Comparison of ENCODE assay signal across 25 mouse cellular contexts in genomic region chr8:91496936-91497335, GRCm38 (mm10).
A peak's percentile ranks its signal among the peaks of the same experiment; 100 is the strongest.
DNase-seq lines count a peak whose midpoint lies in the region; ATAC-seq and TF ChIP-seq lines count a peak whose summit lies in the region.
"Had no signal": no experiment of that assay in that cellular context is flagged by ENCODE, and none has a peak within 500 bp of the region (broad histone marks: within the 10 kb centered on the region; RNA-seq: fewer than 3 reads in every experiment).

No protein-coding gene starts in this region.

- H3K9me3 ChIP-seq in heart, embryonic 13.5 days = no peaks in the 10 kb centered on the region
- H3K9me3 ChIP-seq in G1E (replicated peaks) = no peaks in the 10 kb centered on the region
- no peaks in the 10 kb centered on the region for H3K9me3 ChIP-seq in MEL (replicated peaks; ENCODE audit: insufficient read depth, low read length)

- no peak for TF ChIP-seq POLR2A in MEL (IDR thresholded peaks at IDR 0.05; ENCODE audit: control insufficient read depth in 1 of 2, insufficient read depth in 1 of 2, low read depth in 1 of 2, low read length in 2 of 2, poor library complexity in 1 of 2)

- WGBS in heart, embryonic 13.5 days = 17% methylated on average over 7 of the region's 7 CpGs

- no peak for DNase-seq in heart, adult 18-20 months
- DNase-seq in 416B (ENCODE audit: low read depth) (peak; percentile 11), G1E (ENCODE audit: low spot score) (no peak), MEL (ENCODE audit: low read depth, low spot score) (no peak)
- no peak for DNase-seq in thymus, adult 18-20 months
- no peak for DNase-seq in gastrocnemius, postnatal 10 days
- no peak for DNase-seq in Muller cell, postnatal 12 days (ENCODE audit: inconsistent ontology term)
- DNase-seq: adrenal gland, adult 2 months; adrenal gland, adult 8-10 months; adrenal gland, postnatal 10 days; adrenal gland, postnatal 14 days; adrenal gland, postnatal 25 days; adrenal gland, postnatal 36 days; B cell, adult 2 months; cerebellum, adult 11 months; cerebellum, adult 11-12 months; cerebellum, adult 18-20 months; cerebellum, adult 2 months; cerebellum, adult 8-10 months; cerebellum, adult 9-10 months had no signal

- 0 out of 2 replicates have a peak overlapping the region, but pooled peaks have one; percentile 8 for H3K27ac ChIP-seq in heart, embryonic 13.5 days (replicated peaks)
- no peak overlapping the region for H3K27ac ChIP-seq in MEL (ENCODE audit: control insufficient read depth, low read depth, low read length)

- H3K27me3 ChIP-seq in heart, embryonic 13.5 days (replicated peaks) = no peaks in the 10 kb centered on the region
- H3K27me3 ChIP-seq in G1E (ENCODE audit: insufficient read depth, low read length) (no peaks in the 10 kb centered on the region), MEL (ENCODE audit: control insufficient read depth in 1 of 2, insufficient read depth in 2 of 2, low read length in 2 of 2) (no peaks in the 10 kb centered on the region)
- H3K27me3 ChIP-seq: CH12.LX, Patski had no signal

- H3K4me1 ChIP-seq in heart, embryonic 13.5 days = peaks cover 30% of the 10 kb centered on the region
- H3K4me1 ChIP-seq in G1E (ENCODE audit: insufficient read depth, low read depth, low read length) = peaks cover 10% of the 10 kb centered on the region
- H3K4me1 ChIP-seq in MEL (ENCODE audit: control insufficient read depth in 1 of 2, insufficient read depth in 2 of 2, low read length in 2 of 2) = peaks cover 9 to 14% of the 10 kb centered on the region in 2 experiments

- no peak overlapping the region for H3K9ac ChIP-seq in heart, embryonic 13.5 days
- no peak overlapping the region for H3K9ac ChIP-seq in MEL (ENCODE audit: control insufficient read depth, low read depth, low read length, poor library complexity, severe bottlenecking)

- no peak for TF ChIP-seq CTCF in G1E (IDR thresholded peaks at IDR 0.05; ENCODE audit: low read depth, low read length)
- no peak for TF ChIP-seq CTCF in MEL (IDR thresholded peaks at IDR 0.05 in 2 of 3, conservative IDR thresholded peaks at IDR 0.05 in 1 of 3; ENCODE audit: control insufficient read depth in 1 of 3, insufficient read depth in 1 of 3, low read depth in 2 of 3, low read length in 3 of 3, poor library complexity in 1 of 3, severe bottlenecking in 1 of 3)

- TF ChIP-seq RAD21 in MEL (IDR thresholded peaks at IDR 0.05; ENCODE audit: low read depth, low read length) = no peak

- no peak overlapping the region for H3K4me3 ChIP-seq in heart, embryonic 13.5 days
- no peak overlapping the region for H3K4me3 ChIP-seq in G1E (ENCODE audit: low read depth, low read length)
- H3K4me3 ChIP-seq in MEL (ENCODE audit: control insufficient read depth in 1 of 2, insufficient read depth in 1 of 2, low read depth in 2 of 2, low read length in 2 of 2) = no peak overlapping the region

- ATAC-seq in heart, embryonic 13.5 days (ENCODE audit: extremely low read depth, insufficient number of reproducible peaks, low FRiP score, low TSS enrichment) = no peak
- peak; percentile 61 for ATAC-seq in G1E (ENCODE audit: extremely low read depth, insufficient number of reproducible peaks, low FRiP score, poor library complexity, severe bottlenecking)
- ATAC-seq: activated CD4-positive, CD25-positive, alpha-beta regulatory T cell, adult 4 months; CD4-positive, CD25-positive, alpha-beta regulatory T cell, adult 4 months; Patski had no signal

- H3K36me3 ChIP-seq in heart, embryonic 13.5 days = no peaks in the 10 kb centered on the region
- H3K36me3 ChIP-seq in G1E (replicated peaks) (peaks cover 32% of the 10 kb centered on the region), MEL (ENCODE audit: control insufficient read depth in 1 of 2, insufficient read depth in 2 of 2, low read length in 2 of 2) (peaks cover 2 to 24% of the 10 kb centered on the region in 2 experiments; a peak in 3 of 4 replicates)

- no peak overlapping the region for H3K4me2 ChIP-seq in heart, embryonic 13.5 days

- peak; percentile 24 to 50; a peak in 2 of 4 replicates for TF ChIP-seq EP300 in MEL (IDR thresholded peaks at IDR 0.05; ENCODE audit: low read depth in 1 of 2, low read length in 2 of 2)

- no peaks in the 10 kb centered on the region; the same call in 1 of the 2 replicates for H3K79me2 ChIP-seq in MEL (ENCODE audit: control insufficient read depth, insufficient read depth, low read length, poor library complexity)

TF ChIP-seq in MEL, 35 proteins besides CTCF, POLR2A, EP300 and RAD21:
- TF ChIP-seq USF2 (IDR thresholded peaks at IDR 0.05; ENCODE audit: borderline replicate concordance in 1 of 2, insufficient read depth in 1 of 2, low read depth in 1 of 2, low read length in 2 of 2) (no peak), MAZ (IDR thresholded peaks at IDR 0.05; ENCODE audit: low read depth, low read length) (no peak), MAX (IDR thresholded peaks at IDR 0.05; ENCODE audit: low read length) (no peak), TAL1 (IDR thresholded peaks at IDR 0.05; ENCODE audit: low read length) (no peak), NRF1 (IDR thresholded peaks at IDR 0.05; ENCODE audit: insufficient read depth, low read depth, low read length, poor library complexity, severe bottlenecking) (no peak), ZNF384 (IDR thresholded peaks at IDR 0.05; ENCODE audit: low read depth, low read length) (peak; percentile 77), MEF2A (IDR thresholded peaks at IDR 0.05; ENCODE audit: extremely low read depth, insufficient replicate concordance, low read depth, low read length, poor library complexity, severe bottlenecking) (0 out of 2 replicates have a peak, but pooled peaks have one; percentile 26), GATA1 (IDR thresholded peaks at IDR 0.05; ENCODE audit: low read depth, low read length) (peak; percentile 73), ZMIZ1 (IDR thresholded peaks at IDR 0.05; ENCODE audit: low read depth, low read length) (no peak), CHD1 (IDR thresholded peaks at IDR 0.05; ENCODE audit: low read depth, low read length) (no peak), E2F4 (IDR thresholded peaks at IDR 0.05; ENCODE audit: borderline replicate concordance, low read depth, low read length) (no peak), RCOR1 (IDR thresholded peaks at IDR 0.05; ENCODE audit: low read depth, low read length) (peak; percentile 67), TBP (IDR thresholded peaks at IDR 0.05; ENCODE audit: low read depth, low read length) (no peak), GABPA (IDR thresholded peaks at IDR 0.05; ENCODE audit: low read depth, low read length) (no peak), TCF12 (IDR thresholded peaks at IDR 0.05; ENCODE audit: low read depth, low read length) (peak; percentile 42; the same call in 1 of the 2 replicates), HCFC1 (IDR thresholded peaks at IDR 0.05; ENCODE audit: low read depth, low read length) (no peak), MXI1 (IDR thresholded peaks at IDR 0.05; ENCODE audit: low read depth, low read length) (no peak)
